Mouse (Mus musculus): ENCODE results near the gene Fam178b. TPM values are rescaled to one million over a fixed set of nuclear protein-coding genes. Genes with fewer than 3 reads are reported as not detected.

Fam178b gene
- polyA plus RNA-seq, 1 experiment from 2014 or later = 0.25 TPM

- Histone ChIP-seq H3K9ac (peak overlapping the region; percentile 93), H3K4me1 (replicated peaks) (peaks cover 36% of the 10 kb centered on the region), H3K27ac (peak overlapping the region; percentile 99), H3K4me2 (replicated peaks) (peak overlapping the region; percentile 89), H3K36me3 (peaks cover 23% of the 10 kb centered on the region), H3K27me3 (replicated peaks) (no peaks in the 10 kb centered on the region), H3K4me3 (replicated peaks) (peak overlapping the region; percentile 90), H3K9me3 (no peaks in the 10 kb centered on the region)
- ATAC-seq = peak; percentile 79
- under 1% methylated on average over 52 of the region's 52 CpGs for WGBS
Observed at GRCm38 (mm10) chr1:36556553-36557456, 126.2 kb downstream of the Fam178b start.

DNA sequence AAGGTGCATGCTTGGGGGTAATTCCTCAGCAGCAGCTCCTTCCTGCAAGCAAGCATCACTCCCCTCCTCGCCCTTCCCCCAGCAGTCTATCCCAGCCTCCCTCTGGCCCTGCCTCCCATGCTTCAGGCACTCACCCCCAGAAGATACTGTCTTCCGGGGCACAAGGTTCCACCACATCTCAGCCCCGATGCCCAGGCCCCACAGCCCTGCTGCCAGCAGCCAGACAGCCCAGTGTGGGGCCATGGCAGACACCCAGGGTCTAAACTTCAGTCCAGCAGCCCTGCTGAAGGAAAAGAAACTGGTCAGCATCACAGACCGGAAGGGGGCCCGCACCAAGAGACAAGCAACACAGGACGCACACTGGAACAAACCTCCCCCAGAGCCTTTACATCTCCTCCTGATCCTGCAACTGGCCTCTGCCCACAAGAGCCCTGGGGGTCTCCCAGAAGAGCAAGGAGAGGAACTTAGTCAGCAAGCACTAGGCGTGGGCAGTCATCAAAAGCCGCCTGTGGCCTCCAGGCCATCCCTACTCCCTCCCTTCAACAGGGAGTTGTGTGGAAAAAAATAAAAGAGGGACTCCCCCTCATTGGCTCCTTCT, 127.1 kb downstream of the Fam178b start:
- 7% methylated on average over 8 of the region's 8 CpGs for WGBS
- no peak for ATAC-seq
- Histone ChIP-seq H3K4me1 (replicated peaks) (peaks cover 36% of the 10 kb centered on the region), H3K9ac (peak overlapping the region; percentile 93), H3K27me3 (replicated peaks) (no peaks in the 10 kb centered on the region), H3K36me3 (peaks cover 32% of the 10 kb centered on the region), H3K4me3 (replicated peaks) (peak overlapping the region; percentile 90), H3K27ac (peak overlapping the region; percentile 99), H3K9me3 (no peaks in the 10 kb centered on the region), H3K4me2 (replicated peaks) (peak overlapping the region; percentile 89)

- peak overlapping the region; percentile 93; the same call in 1 of the 2 replicates for H3K9ac ChIP-seq
Observed at GRCm38 (mm10) chr1:36554633-36555399, 128.2 kb downstream of the Fam178b start.

DNA sequence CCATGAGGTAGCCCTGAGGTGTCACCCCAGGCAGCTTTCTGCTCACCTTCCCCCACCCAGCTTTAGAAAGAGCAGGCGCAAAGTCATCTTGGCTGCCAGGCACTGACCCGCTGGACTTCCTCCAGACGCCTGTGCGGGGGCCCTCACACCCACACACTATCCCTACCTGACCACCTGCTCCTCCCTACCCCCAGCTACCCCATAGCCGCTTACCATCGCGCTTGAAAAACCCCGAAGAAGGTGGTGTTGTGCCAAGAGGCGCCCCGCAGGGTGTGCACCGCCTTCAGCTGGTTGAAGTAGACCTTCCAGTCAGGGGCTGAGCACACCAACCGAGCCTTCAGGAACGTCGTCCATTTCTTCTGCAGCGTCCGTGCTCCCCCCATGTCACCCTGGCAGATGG, 130.5 kb downstream of the Fam178b start:
- no peaks in the 10 kb centered on the region for H3K9me3 ChIP-seq
- no peak overlapping the region for H3K4me2 ChIP-seq (replicated peaks)
- H3K27ac ChIP-seq = no peak overlapping the region
- peaks cover 54% of the 10 kb centered on the region for H3K36me3 ChIP-seq
- peaks cover 41% of the 10 kb centered on the region for H3K4me1 ChIP-seq (replicated peaks)
- 85% methylated on average over 16 of the region's 16 CpGs for WGBS
- no peak overlapping the region for H3K4me3 ChIP-seq (replicated peaks)
- H3K27me3 ChIP-seq (replicated peaks) = no peaks in the 10 kb centered on the region
- no peak overlapping the region for H3K9ac ChIP-seq
- ATAC-seq = no peak

More at GRCm38 (mm10) chr1:36554633-36555399, 128.2 kb downstream of the Fam178b start:
- 66% methylated on average over 21 of the region's 21 CpGs for WGBS
- Histone ChIP-seq H3K36me3 (peaks cover 42% of the 10 kb centered on the region), H3K27me3 (replicated peaks) (no peaks in the 10 kb centered on the region), H3K4me2 (replicated peaks) (peak overlapping the region; percentile 89), H3K27ac (peak overlapping the region; percentile 99; the same call in 1 of the 2 replicates), H3K4me3 (replicated peaks) (peak overlapping the region; percentile 90; the same call in 1 of the 2 replicates), H3K4me1 (replicated peaks) (peaks cover 35% of the 10 kb centered on the region), H3K9me3 (no peaks in the 10 kb centered on the region)
- no peak for ATAC-seq

DNA sequence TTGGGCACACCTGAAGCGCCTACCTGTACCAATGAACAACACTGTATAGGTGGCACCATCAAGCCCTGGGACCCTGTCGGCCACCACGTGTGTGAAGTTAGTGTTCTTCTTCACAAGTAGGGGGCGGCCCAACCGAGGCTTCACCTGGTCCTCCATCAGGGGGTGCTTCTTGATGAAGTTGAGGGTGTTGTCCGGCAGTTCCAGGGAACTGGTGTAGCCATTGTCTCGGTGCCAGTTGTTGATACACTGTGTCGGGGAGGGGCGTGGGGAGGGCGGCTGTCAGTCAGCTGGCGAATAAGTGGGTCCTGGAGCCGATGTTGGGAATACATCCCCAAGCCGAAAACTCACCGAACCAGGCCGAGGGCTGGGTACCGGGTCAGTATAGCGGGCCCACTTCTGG, 131.1 kb downstream of the Fam178b start:
- H3K4me1 ChIP-seq (replicated peaks) = peaks cover 43% of the 10 kb centered on the region
- H3K9ac ChIP-seq = no peak overlapping the region
- H3K27ac ChIP-seq = no peak overlapping the region
- no peaks in the 10 kb centered on the region for H3K9me3 ChIP-seq
- WGBS = 84% methylated on average over 17 of the region's 17 CpGs
- H3K4me2 ChIP-seq (replicated peaks) = no peak overlapping the region
- H3K27me3 ChIP-seq (replicated peaks) = no peaks in the 10 kb centered on the region
- no peak overlapping the region for H3K4me3 ChIP-seq (replicated peaks)
- peaks cover 54% of the 10 kb centered on the region for H3K36me3 ChIP-seq
- ATAC-seq = no peak

- H3K27me3 ChIP-seq (replicated peaks) = no peaks in the 10 kb centered on the region
- H3K4me2 ChIP-seq (replicated peaks) = no peak overlapping the region
- H3K4me3 ChIP-seq (replicated peaks) = no peak overlapping the region
- WGBS = 79% methylated on average over 20 of the region's 20 CpGs
- H3K27ac ChIP-seq = no peak overlapping the region
- no peak for ATAC-seq
- H3K4me1 ChIP-seq (replicated peaks) = peaks cover 35% of the 10 kb centered on the region
- peaks cover 54% of the 10 kb centered on the region for H3K36me3 ChIP-seq
- H3K9ac ChIP-seq = no peak overlapping the region
- no peaks in the 10 kb centered on the region for H3K9me3 ChIP-seq
Observed at GRCm38 (mm10) chr1:36550075-36550863, 132.7 kb downstream of the Fam178b start.

GRCm38 (mm10) chr1:36549491-36549890, 133.5 kb downstream of the Fam178b start:
- no peak overlapping the region for H3K9ac ChIP-seq
- H3K27ac ChIP-seq = no peak overlapping the region
- peaks cover 54% of the 10 kb centered on the region for H3K36me3 ChIP-seq
- WGBS = 68% methylated on average over 18 of the region's 18 CpGs
- H3K4me1 ChIP-seq (replicated peaks) = peaks cover 27% of the 10 kb centered on the region
- no peak overlapping the region for H3K4me2 ChIP-seq (replicated peaks)
- no peaks in the 10 kb centered on the region for H3K9me3 ChIP-seq
- no peaks in the 10 kb centered on the region for H3K27me3 ChIP-seq (replicated peaks)
- ATAC-seq = no peak
- H3K4me3 ChIP-seq (replicated peaks) = no peak overlapping the region

DNA sequence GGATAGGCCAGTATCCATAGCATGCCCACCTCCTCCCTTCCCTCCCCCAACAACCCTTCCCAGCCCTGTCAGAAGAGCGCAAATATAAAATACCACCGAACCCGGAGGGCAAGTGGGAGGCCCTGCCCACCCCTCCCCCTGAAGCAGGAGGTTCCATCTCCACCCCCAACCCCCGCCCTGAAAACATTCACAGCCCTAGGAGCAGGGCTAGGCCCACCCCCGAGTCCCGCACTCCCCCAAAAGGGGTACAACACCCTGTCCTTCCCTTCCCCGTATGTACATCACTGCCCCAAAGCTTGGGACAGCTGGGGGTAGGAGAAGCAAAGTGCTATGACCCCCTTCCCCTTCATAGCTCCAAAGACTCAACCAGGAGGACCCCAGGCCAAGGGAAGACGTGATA, 134.2 kb downstream of the Fam178b start:
- no peak overlapping the region for H3K4me2 ChIP-seq (replicated peaks)
- no peaks in the 10 kb centered on the region for H3K27me3 ChIP-seq (replicated peaks)
- no peak overlapping the region for H3K4me3 ChIP-seq (replicated peaks)
- no peak for ATAC-seq
- no peaks in the 10 kb centered on the region for H3K9me3 ChIP-seq
- H3K4me1 ChIP-seq (replicated peaks) = peaks cover 22% of the 10 kb centered on the region
- H3K27ac ChIP-seq = 0 out of 2 replicates have a peak overlapping the region, but pooled peaks have one; percentile 22
- H3K9ac ChIP-seq = no peak overlapping the region
- peaks cover 51% of the 10 kb centered on the region for H3K36me3 ChIP-seq
- WGBS = 50% methylated on average over 8 of the region's 8 CpGs

- H3K9ac ChIP-seq = no peak overlapping the region
- peaks cover 22% of the 10 kb centered on the region for H3K4me1 ChIP-seq (replicated peaks)
- H3K9me3 ChIP-seq = no peaks in the 10 kb centered on the region
- no peak overlapping the region for H3K4me2 ChIP-seq (replicated peaks)
- ATAC-seq = no peak
- H3K27ac ChIP-seq = peak overlapping the region; percentile 24
- H3K36me3 ChIP-seq = peaks cover 44% of the 10 kb centered on the region
- H3K27me3 ChIP-seq (replicated peaks) = no peaks in the 10 kb centered on the region
- WGBS = 37% methylated on average over 9 of the region's 9 CpGs
- no peak overlapping the region for H3K4me3 ChIP-seq (replicated peaks)
Observed at GRCm38 (mm10) chr1:36547981-36548598, 134.9 kb downstream of the Fam178b start.

GRCm38 (mm10) chr1:36546888-36547471, 136.0 kb downstream of the Fam178b start, which contains the start of gene Ankrd39:
Gene Ankrd39 (minus strand): TSS chr1:36547445.
- Histone ChIP-seq H3K4me2 (replicated peaks) (peak within 1 kb of the TSS; percentile 84), H3K4me1 (replicated peaks) (peaks cover 22% of the 10 kb centered on the region), H3K9ac (peak within 1 kb of the TSS; percentile 80), H3K9me3 (no peaks in the 10 kb centered on the region), H3K36me3 (peaks cover 33% of the 10 kb centered on the region), H3K27ac (peak within 1 kb of the TSS; percentile 75), H3K4me3 (replicated peaks) (peak within 1 kb of the TSS; percentile 79), H3K27me3 (replicated peaks) (no peaks in the 10 kb centered on the region)
- ATAC-seq = peak; percentile 99
- WGBS = under 1% methylated on average over 43 of the region's 43 CpGs
